Mouse (Mus musculus) bone marrow, adult 2 months (tissue): Measurements from ENCODE around the gene Hist2h3c2.

Experiments used
- CTCF ChIP-seq: fragments of 200-500 bp; IDR thresholded peaks from 2 replicates; pipeline ENCODE4 v1.5.1; 2011; ENCODE audit warnings: low read length, control low read depth; ENCODE audit not compliant: control insufficient read depth, insufficient read depth
- POLR2A ChIP-seq: fragments of 200-500 bp; IDR thresholded peaks from 2 replicates; pipeline ENCODE4 v1.6.1; 2011; ENCODE audit warnings: low read depth, mild to moderate bottlenecking, control low read depth, low read length, borderline replicate concordance; ENCODE audit not compliant: control insufficient read depth

DNA sequence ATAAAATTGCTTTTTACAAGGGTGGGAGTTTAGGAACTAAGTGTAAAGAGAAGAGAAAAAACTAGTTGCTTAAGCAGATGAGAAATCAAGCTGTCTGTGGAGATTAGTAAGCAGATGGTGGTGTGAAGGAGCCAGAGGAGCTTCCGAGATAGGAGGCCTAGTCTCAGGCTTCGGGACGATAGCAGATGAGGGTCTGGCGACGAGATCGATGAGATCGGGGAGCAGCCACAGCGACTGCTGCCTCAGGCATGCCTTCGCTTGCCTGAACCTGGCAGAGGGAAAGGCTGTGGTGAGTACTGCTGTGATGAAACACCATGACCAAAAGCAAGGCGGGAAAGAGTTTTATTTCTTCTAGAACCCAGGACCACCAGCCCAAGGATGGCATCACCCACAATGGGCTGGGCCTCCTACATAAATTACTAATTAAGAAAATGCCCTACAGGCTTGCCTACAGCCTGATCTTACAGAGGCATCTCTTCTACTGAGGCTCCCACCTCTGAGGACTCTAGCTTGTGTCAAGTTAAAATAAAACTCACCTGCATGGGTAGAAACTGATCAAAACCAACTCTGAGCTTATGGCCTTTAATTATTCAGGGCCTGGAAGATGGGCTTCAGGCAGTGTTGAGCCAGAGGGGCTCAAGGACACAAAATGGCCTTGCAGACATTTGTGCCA is 15.9 kb upstream of the Hist2h3c2 start:
- TF ChIP-seq POLR2A (no peak), CTCF (no peak)
